Comparison of ENCODE assay signal across 8 mouse cellular contexts in genomic region chr16:36693818-36694413, GRCm38 (mm10). TPM values are rescaled to one million over a fixed set of nuclear protein-coding genes. Genes with fewer than 3 reads are reported as not detected.
A peak's percentile ranks its signal among the peaks of the same experiment; 100 is the strongest.
DNase-seq lines count a peak whose midpoint lies in the region; ATAC-seq and TF ChIP-seq lines count a peak whose summit lies in the region.

TSS of gene Ildr1 (plus strand) at chr16:36693978.

- peak within 1 kb of the TSS; percentile 90 for H3K4me2 ChIP-seq in heart, embryonic 13.5 days
- H3K4me2 ChIP-seq in intestine, postnatal 0 days (replicated peaks; ENCODE audit: low read depth), result peak within 1 kb of the TSS; percentile 81
- peak within 1 kb of the TSS; percentile 62 for H3K4me2 ChIP-seq in lung, embryonic 14.5 days

- TF ChIP-seq CTCF in intestine, postnatal 0 days (IDR thresholded peaks at IDR 0.05; ENCODE audit: low read depth), result no peak
- no peak for TF ChIP-seq CTCF in lung, embryonic 14.5 days (IDR thresholded peaks at IDR 0.05; ENCODE audit: low read depth)
- no peak for TF ChIP-seq CTCF in olfactory bulb, adult 2 months (IDR thresholded peaks at IDR 0.05; ENCODE audit: insufficient read depth, low read depth, low read length)

- H3K4me3 ChIP-seq in heart, embryonic 13.5 days, result peak within 1 kb of the TSS; percentile 58
- peak within 1 kb of the TSS; percentile 63 for H3K4me3 ChIP-seq in embryonic facial prominence, embryonic 10.5 days
- H3K4me3 ChIP-seq in intestine, postnatal 0 days (ENCODE audit: low read depth, low read length), result peak within 1 kb of the TSS; percentile 54
- H3K4me3 ChIP-seq in lung, embryonic 14.5 days (ENCODE audit: low read depth, low read length), result peak within 1 kb of the TSS; percentile 40
- peak within 1 kb of the TSS; percentile 10; the same call in 1 of the 2 replicates for H3K4me3 ChIP-seq in olfactory bulb, adult 2 months (ENCODE audit: insufficient read depth, low read depth, low read length)

- H3K36me3 ChIP-seq in heart, embryonic 13.5 days, result no peaks in the 10 kb centered on the region
- H3K36me3 ChIP-seq in embryonic facial prominence, embryonic 10.5 days (replicated peaks), result no peaks in the 10 kb centered on the region
- H3K36me3 ChIP-seq in intestine, postnatal 0 days (ENCODE audit: control insufficient read depth, insufficient read depth), result no peaks in the 10 kb centered on the region
- H3K36me3 ChIP-seq in lung, embryonic 14.5 days (ENCODE audit: insufficient read depth), result no peaks in the 10 kb centered on the region

- ATAC-seq in heart, embryonic 13.5 days (ENCODE audit: extremely low read depth, insufficient number of reproducible peaks, low FRiP score, low TSS enrichment), result no peak
- ATAC-seq in intestine, postnatal 0 days, result peak; percentile 93
- peak; percentile 85 for ATAC-seq in lung, embryonic 14.5 days (ENCODE audit: insufficient read depth)

- intact Hi-C loops in gastrocnemius, postnatal 14 days (cut with DNase I; ENCODE audit: low total_unique reads), result no loop called here

- peaks cover 8% of the 10 kb centered on the region for H3K4me1 ChIP-seq in heart, embryonic 13.5 days
- peaks cover 8% of the 10 kb centered on the region for H3K4me1 ChIP-seq in embryonic facial prominence, embryonic 10.5 days
- H3K4me1 ChIP-seq in intestine, postnatal 0 days (replicated peaks; ENCODE audit: control insufficient read depth, insufficient read depth, low read length), result no peaks in the 10 kb centered on the region
- no peaks in the 10 kb centered on the region for H3K4me1 ChIP-seq in lung, embryonic 14.5 days (ENCODE audit: insufficient read depth)
- H3K4me1 ChIP-seq in olfactory bulb, adult 2 months (ENCODE audit: control insufficient read depth, insufficient read depth, low read length), result peaks cover 6% of the 10 kb centered on the region

- H3K9me3 ChIP-seq in heart, embryonic 13.5 days, result no peaks in the 10 kb centered on the region
- no peaks in the 10 kb centered on the region for H3K9me3 ChIP-seq in embryonic facial prominence, embryonic 10.5 days
- H3K9me3 ChIP-seq in intestine, postnatal 0 days (ENCODE audit: control insufficient read depth), result no peaks in the 10 kb centered on the region
- H3K9me3 ChIP-seq in lung, embryonic 14.5 days (ENCODE audit: low read depth, low read length), result no peaks in the 10 kb centered on the region

- no peak within 1 kb of the TSS for H3K27ac ChIP-seq in heart, embryonic 13.5 days (replicated peaks)
- peak within 1 kb of the TSS; percentile 70 for H3K27ac ChIP-seq in embryonic facial prominence, embryonic 10.5 days (replicated peaks)
- H3K27ac ChIP-seq in intestine, postnatal 0 days (ENCODE audit: low read depth, low read length), result no peak within 1 kb of the TSS
- no peak within 1 kb of the TSS for H3K27ac ChIP-seq in lung, embryonic 14.5 days (ENCODE audit: low read depth)
- H3K27ac ChIP-seq in olfactory bulb, adult 2 months (ENCODE audit: insufficient read depth, low read depth, low read length), result no peak within 1 kb of the TSS

- peak within 1 kb of the TSS; percentile 72 for H3K9ac ChIP-seq in heart, embryonic 13.5 days
- H3K9ac ChIP-seq in intestine, postnatal 0 days (ENCODE audit: low read depth, low read length), result peak within 1 kb of the TSS; percentile 4
- H3K9ac ChIP-seq in lung, embryonic 14.5 days, result peak within 1 kb of the TSS; percentile 55

- 1% methylated on average over 40 of the region's 40 CpGs for WGBS in heart, embryonic 13.5 days
- 1% methylated on average over 40 of the region's 40 CpGs for WGBS in embryonic facial prominence, embryonic 10.5 days
- WGBS in intestine, postnatal 0 days, result 1% methylated on average over 40 of the region's 40 CpGs
- 2% methylated on average over 40 of the region's 40 CpGs for WGBS in lung, embryonic 14.5 days
- 4% methylated on average over 40 of the region's 40 CpGs for WGBS in olfactory bulb, adult 2 months

- H3K27me3 ChIP-seq in heart, embryonic 13.5 days (replicated peaks), result peaks cover 37% of the 10 kb centered on the region
- H3K27me3 ChIP-seq in embryonic facial prominence, embryonic 10.5 days (replicated peaks; ENCODE audit: low read depth, poor library complexity, severe bottlenecking), result peaks cover 42% of the 10 kb centered on the region
- H3K27me3 ChIP-seq in intestine, postnatal 0 days (replicated peaks; ENCODE audit: control insufficient read depth, insufficient read depth, low read length), result peaks cover 4% of the 10 kb centered on the region; the same call in 1 of the 2 replicates
- H3K27me3 ChIP-seq in lung, embryonic 14.5 days (ENCODE audit: insufficient read depth, low read length), result peaks cover 13% of the 10 kb centered on the region

- DNase-seq in heart, adult 18-20 months, result no peak
- peak; percentile 53 for DNase-seq in embryonic facial prominence, embryonic 10.5 days (ENCODE audit: low spot score)
- DNase-seq in lung, embryonic 14.5 days, result peak; percentile 52
- no peak for DNase-seq in gastrocnemius, postnatal 14 days
- no peak for DNase-seq in layer of hippocampus, adult 9-10 months (ENCODE audit: low spot score)

- no peak for TF ChIP-seq POLR2A in olfactory bulb, adult 2 months (IDR thresholded peaks at IDR 0.05; ENCODE audit: insufficient read depth, low read depth, low read length)

RNA-seq across cellular contexts. Expression of gene Ildr1, which starts in this region (rescaled TPM):
- 0.17 TPM in 2 replicates for polyA plus RNA-seq in heart, embryonic 13.5 days (2015; fragmentation: Nextera tagmentation; extraction: Ambion mirVana)
- under 1 TPM in 1 of 2 experiments, not detected in 1; 0.44 TPM for total RNA-seq in heart, adult 18-20 months (2021)
- polyA plus RNA-seq in embryonic facial prominence, embryonic 10.5 days (2016; fragmentation: Nextera tagmentation; extraction: Ambion mirVana), result 1.0 and 1.7 TPM in 2 replicates
- 4.7 and 7.5 TPM in 2 replicates for polyA plus RNA-seq in intestine, postnatal 0 days (2015; fragmentation: Nextera tagmentation; extraction: Ambion mirVana)
- polyA plus RNA-seq in lung, embryonic 14.5 days (2014; fragmentation: Nextera tagmentation; extraction: Ambion mirVana), result 4.3 and 4.6 TPM in 2 replicates
- not detected in 2 replicates for polyA plus RNA-seq in olfactory bulb, adult 2 months (2012; ENCODE audit: insufficient read depth, insufficient read length, low replicate concordance, missing spikeins)
- total RNA-seq in gastrocnemius, postnatal 14 days (2021), result under 1 TPM in 1 of 2 experiments, not detected in 1; 0.16 TPM

Comparison
In these comparisons a context has a peak if more than half of its experiments do, and no peak if none do; other contexts are left out.
1. H3K4me3 ChIP-seq: peak in every context shown above with its lines; median percentile 63 in embryonic facial prominence, embryonic 10.5 days; 58 in heart, embryonic 13.5 days; 54 in intestine, postnatal 0 days; 40 in lung, embryonic 14.5 days; 10 in olfactory bulb, adult 2 months.
2. H3K9ac ChIP-seq: peak in every context shown above with its lines; median percentile 72 in heart, embryonic 13.5 days; 55 in lung, embryonic 14.5 days; 4 in intestine, postnatal 0 days.
3. DNase-seq: peak in embryonic facial prominence, embryonic 10.5 days (single experiment) and lung, embryonic 14.5 days (single experiment); none in heart, adult 18-20 months (0 of 2), gastrocnemius, postnatal 14 days (single experiment) and layer of hippocampus, adult 9-10 months (single experiment).
4. Peak in every context shown above with its lines, with median percentiles within 50 percentile points of each other: H3K4me2 ChIP-seq.